Comparison of ENCODE assay signal across 18 mouse cellular contexts in the genomic region with DNA sequence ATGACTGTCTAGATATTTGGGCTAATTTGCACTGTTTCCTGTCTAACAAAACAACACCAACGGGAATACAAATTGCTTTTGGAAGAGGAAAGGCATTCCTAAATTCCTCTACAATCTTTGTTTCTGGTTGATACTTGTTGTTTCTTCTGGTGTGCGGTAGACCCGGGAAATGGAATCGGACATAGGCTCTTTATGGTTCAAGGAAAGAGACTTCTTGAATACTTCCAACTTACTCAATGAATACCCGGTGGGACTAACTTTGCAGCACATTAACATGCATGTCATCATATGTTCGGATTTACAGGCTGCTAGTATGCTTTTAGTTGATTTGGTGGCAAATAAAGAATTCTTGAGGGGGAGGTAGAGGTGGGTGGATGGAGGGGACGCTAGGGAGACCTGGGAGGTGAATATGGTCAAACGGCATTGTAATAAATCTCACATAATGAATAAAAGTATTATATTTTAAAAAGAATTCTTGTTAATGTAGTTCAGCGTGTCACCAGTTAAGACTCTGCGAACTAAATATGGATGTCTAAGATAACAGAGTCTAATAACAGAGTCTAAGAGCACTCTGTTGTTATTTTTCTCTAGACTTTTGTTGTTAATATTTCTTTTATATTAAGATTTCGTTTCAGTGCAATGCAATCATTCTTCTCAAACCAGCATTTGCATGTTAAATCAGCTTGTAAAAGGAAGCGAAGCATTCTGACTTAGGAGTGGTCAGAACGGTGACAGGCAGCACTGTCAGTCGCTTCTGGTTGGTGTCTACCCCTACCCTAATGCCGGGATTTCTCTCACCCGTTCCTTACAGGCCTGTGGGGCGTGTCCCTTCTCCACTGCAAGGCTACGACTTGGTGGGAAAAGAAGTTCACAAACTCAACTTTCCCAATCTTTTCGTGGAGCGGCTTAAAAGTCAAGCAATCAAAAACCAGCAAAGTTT. TPM values are rescaled to one million over a fixed set of nuclear protein-coding genes. Genes with fewer than 3 reads are reported as not detected.
DNase-seq lines count a peak whose midpoint lies in the region; ATAC-seq and TF ChIP-seq lines count a peak whose summit lies in the region.
"Had no signal": no experiment of that assay in that cellular context is flagged by ENCODE, and none has a peak within 500 bp of the region (broad histone marks: within the 10 kb centered on the region; RNA-seq: fewer than 3 reads in every experiment).

No protein-coding gene starts in this region.

- no peaks in the 10 kb centered on the region for H3K36me3 ChIP-seq in hindbrain, embryonic 14.5 days (replicated peaks; ENCODE audit: control insufficient read depth, insufficient read depth)
- no peaks in the 10 kb centered on the region for H3K36me3 ChIP-seq in hindbrain, postnatal 0 days (ENCODE audit: insufficient read depth, low read length)
- no peaks in the 10 kb centered on the region for H3K36me3 ChIP-seq in forebrain, postnatal 0 days (ENCODE audit: insufficient read depth)
- H3K36me3 ChIP-seq: embryonic facial prominence, embryonic 12.5 days; heart, embryonic 13.5 days; hindbrain, embryonic 15.5 days; kidney, embryonic 15.5 days had no signal

- DNase-seq in hindbrain, embryonic 14.5 days (ENCODE audit: low spot score) = peak; percentile 52
- no peak for DNase-seq in hindbrain, postnatal 0 days (ENCODE audit: low spot score)
- peak; percentile 54 for DNase-seq in ES-CJ7 (ENCODE audit: low read depth, low spot score)
- DNase-seq in brain, embryonic 14.5 days (ENCODE audit: low read depth) = peak; percentile 64
- DNase-seq in forebrain, postnatal 0 days = peak; percentile 70
- no peak for DNase-seq in gastrocnemius, postnatal 36 days
- no peak for DNase-seq in right cerebral cortex, postnatal 36 days (ENCODE audit: low spot score in 2 of 2)
- DNase-seq: cerebellum, adult 18-20 months; right cerebral cortex, postnatal 25 days had no signal

- H3K4me1 ChIP-seq in hindbrain, embryonic 14.5 days (replicated peaks; ENCODE audit: control insufficient read depth, insufficient read depth, low read length) = no peaks in the 10 kb centered on the region; the same call in 1 of the 2 replicates
- H3K4me1 ChIP-seq in hindbrain, postnatal 0 days (ENCODE audit: insufficient read depth, low read length) = no peaks in the 10 kb centered on the region
- no peaks in the 10 kb centered on the region for H3K4me1 ChIP-seq in forebrain, postnatal 0 days (ENCODE audit: insufficient read depth)

- 0 out of 2 replicates have a peak, but pooled peaks cover 4% of the 10 kb centered on the region for H3K9me3 ChIP-seq in hindbrain, embryonic 14.5 days (ENCODE audit: control insufficient read depth, low read length)
- H3K9me3 ChIP-seq in hindbrain, postnatal 0 days (ENCODE audit: low read length) = no peaks in the 10 kb centered on the region
- H3K9me3 ChIP-seq in forebrain, postnatal 0 days (ENCODE audit: low read length) = no peaks in the 10 kb centered on the region
- H3K9me3 ChIP-seq: embryonic facial prominence, embryonic 12.5 days; heart, embryonic 13.5 days; hindbrain, embryonic 15.5 days; kidney, embryonic 15.5 days had no signal

- H3K27ac ChIP-seq in hindbrain, embryonic 14.5 days = no peak overlapping the region
- H3K27ac ChIP-seq in hindbrain, postnatal 0 days = no peak overlapping the region
- no peak overlapping the region for H3K27ac ChIP-seq in forebrain, postnatal 0 days (ENCODE audit: low read depth, low read length)
- H3K27ac ChIP-seq: embryonic facial prominence, embryonic 12.5 days; heart, embryonic 13.5 days; hindbrain, embryonic 15.5 days; kidney, embryonic 15.5 days had no signal

- no peak overlapping the region for H3K4me3 ChIP-seq in hindbrain, embryonic 14.5 days (replicated peaks; ENCODE audit: low read length)
- H3K4me3 ChIP-seq in hindbrain, postnatal 0 days (ENCODE audit: low read length) = no peak overlapping the region
- no peak overlapping the region for H3K4me3 ChIP-seq in forebrain, postnatal 0 days (ENCODE audit: low read depth, low read length)
- H3K4me3 ChIP-seq: heart, embryonic 13.5 days; hindbrain, embryonic 15.5 days had no signal

- TF ChIP-seq CTCF in hindbrain, postnatal 0 days (IDR thresholded peaks at IDR 0.05; ENCODE audit: low read depth) = no peak
- no peak for TF ChIP-seq CTCF in brain, embryonic 14.5 days (IDR thresholded peaks at IDR 0.05; ENCODE audit: borderline replicate concordance, extremely low read depth, insufficient read depth, insufficient read length)
- no peak for TF ChIP-seq CTCF in forebrain, postnatal 0 days (IDR thresholded peaks at IDR 0.05; ENCODE audit: low read depth)

- H3K9ac ChIP-seq in hindbrain, embryonic 14.5 days = no peak overlapping the region
- no peak overlapping the region for H3K9ac ChIP-seq in hindbrain, postnatal 0 days (replicated peaks; ENCODE audit: low read length)
- H3K9ac ChIP-seq in forebrain, postnatal 0 days = no peak overlapping the region
- H3K9ac ChIP-seq: embryonic facial prominence, embryonic 12.5 days; heart, embryonic 13.5 days; hindbrain, embryonic 15.5 days; kidney, embryonic 15.5 days had no signal

- H3K27me3 ChIP-seq in hindbrain, embryonic 14.5 days (ENCODE audit: control insufficient read depth, insufficient read depth, low read length) = peaks cover 96% of the 10 kb centered on the region
- H3K27me3 ChIP-seq in hindbrain, postnatal 0 days (ENCODE audit: insufficient read depth, low read length) = peaks cover 77% of the 10 kb centered on the region
- H3K27me3 ChIP-seq in forebrain, postnatal 0 days (ENCODE audit: insufficient read depth, low read length) = peaks cover 80% of the 10 kb centered on the region

- intact Hi-C loops in gastrocnemius, postnatal 36 days (cut with DNase I) = no loop called here

- WGBS in hindbrain, embryonic 14.5 days = 2% methylated on average over 20 of the region's 20 CpGs
- WGBS in hindbrain, postnatal 0 days = 1% methylated on average over 20 of the region's 20 CpGs
- WGBS in forebrain, postnatal 0 days = 10% methylated on average over 20 of the region's 20 CpGs

- TF ChIP-seq POLR2A in brain, embryonic 14.5 days (IDR thresholded peaks at IDR 0.05; ENCODE audit: borderline replicate concordance, extremely low read depth, insufficient read depth, insufficient read length, poor library complexity, severe bottlenecking) = no peak

- no peak for ATAC-seq in hindbrain, embryonic 14.5 days (ENCODE audit: low FRiP score)
- no peak for ATAC-seq in hindbrain, postnatal 0 days
- ATAC-seq in forebrain, postnatal 0 days = no peak
- ATAC-seq: CD4-positive, CD25-positive, alpha-beta regulatory T cell, adult 4 months had no signal

- H3K4me2 ChIP-seq in hindbrain, embryonic 14.5 days (replicated peaks) = no peak overlapping the region
- no peak overlapping the region for H3K4me2 ChIP-seq in hindbrain, postnatal 0 days (ENCODE audit: low read depth, low read length)
- H3K4me2 ChIP-seq in forebrain, postnatal 0 days (ENCODE audit: low read depth) = no peak overlapping the region
- H3K4me2 ChIP-seq: heart, embryonic 13.5 days; hindbrain, embryonic 15.5 days; kidney, embryonic 15.5 days had no signal

RNA-seq across cellular contexts. Expression of a gene that starts 4.3 kb away (rescaled TPM):
- not detected in 2 replicates for polyA plus RNA-seq in hindbrain, embryonic 14.5 days (2014; fragmentation: Nextera tagmentation; extraction: Ambion mirVana)
- total RNA-seq in hindbrain, postnatal 0 days (2014; rRNA removed) = 0.05 TPM in 1 of 2 replicates, not detected in the other
- not detected in 2 replicates for polyA plus RNA-seq in hindbrain, postnatal 0 days (2015; fragmentation: Nextera tagmentation; extraction: Ambion mirVana)
- 9.9 and 16.1 TPM in 2 replicates for polyA plus RNA-seq in brain, embryonic 14.5 days (2012; rRNA removed)
- 6.1 and 19.7 TPM in 2 replicates for total RNA-seq in forebrain, postnatal 0 days (2014; rRNA removed)
- polyA plus RNA-seq in forebrain, postnatal 0 days (2015; fragmentation: Nextera tagmentation; extraction: Ambion mirVana) = 4.5 and 10.0 TPM in 2 replicates
- not detected for total RNA-seq in gastrocnemius, postnatal 36 days (2021)
- total RNA-seq: gastrocnemius, postnatal 4 days; liver, adult 2 months; neutrophil, adult 5-6 weeks had no signal
- polyA plus RNA-seq: CD4-positive, CD25-positive, alpha-beta regulatory T cell, adult 4 months; heart, embryonic 13.5 days; hindbrain, embryonic 15.5 days; kidney, embryonic 15.5 days; liver, adult 2 months; lung, embryonic 16.5 days had no signal

Comparison
In these comparisons a context has a peak if more than half of its experiments do, and no peak if none do; other contexts are left out.
1. DNase-seq: peak in hindbrain, embryonic 14.5 days (single experiment), ES-CJ7 (single experiment), brain, embryonic 14.5 days (single experiment) and forebrain, postnatal 0 days (single experiment); none in hindbrain, postnatal 0 days (single experiment), gastrocnemius, postnatal 36 days (0 of 2) and right cerebral cortex, postnatal 36 days (0 of 2).